Mouse (Mus musculus): ENCODE results near the gene Ak1.

Ak1 gene

DNA sequence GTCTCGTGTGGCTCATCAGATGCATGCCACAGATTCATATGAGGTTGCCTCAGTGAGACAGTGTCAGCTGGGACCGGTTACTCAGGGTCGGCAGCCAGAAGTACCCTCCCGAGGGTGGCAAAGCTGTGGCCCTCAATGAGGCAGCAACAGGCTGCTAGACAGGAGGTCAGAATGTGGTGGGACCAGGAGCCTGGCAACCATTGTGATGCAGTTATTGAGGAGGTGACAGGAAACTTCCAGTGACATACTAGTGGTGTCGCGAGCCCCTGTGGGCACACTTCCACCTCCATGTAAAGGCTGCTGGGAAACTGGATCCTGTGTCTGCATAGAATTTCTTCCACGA lies at the start of gene Ak1:
TSS of gene Ak1 (plus strand) at position 242 of the 343 bp plus-strand sequence.
- DNase-seq (ENCODE audit: low spot score), result no peak

DNA sequence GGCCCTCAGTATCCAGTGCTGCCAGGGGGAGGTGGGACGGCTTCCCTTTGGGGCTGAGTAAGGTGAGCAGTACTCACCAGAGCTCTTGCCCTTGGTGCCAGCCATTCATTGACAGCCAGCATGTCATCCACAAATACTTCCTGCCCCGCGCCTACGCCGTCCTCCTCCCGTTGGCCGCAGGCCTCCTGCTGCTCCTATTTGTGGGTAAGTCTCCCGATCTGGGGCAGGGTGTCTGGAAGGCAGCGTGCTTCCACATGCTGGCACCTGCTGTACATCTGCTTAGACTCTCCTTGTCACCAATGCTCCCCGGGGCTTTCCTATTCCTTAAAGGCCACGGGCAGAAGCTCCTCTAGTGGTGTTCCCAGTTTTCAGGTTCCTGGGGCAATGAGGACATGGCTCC lies 49.4 kb upstream of the Ak1 start:
- no peak for DNase-seq (ENCODE audit: low spot score)

DNA sequence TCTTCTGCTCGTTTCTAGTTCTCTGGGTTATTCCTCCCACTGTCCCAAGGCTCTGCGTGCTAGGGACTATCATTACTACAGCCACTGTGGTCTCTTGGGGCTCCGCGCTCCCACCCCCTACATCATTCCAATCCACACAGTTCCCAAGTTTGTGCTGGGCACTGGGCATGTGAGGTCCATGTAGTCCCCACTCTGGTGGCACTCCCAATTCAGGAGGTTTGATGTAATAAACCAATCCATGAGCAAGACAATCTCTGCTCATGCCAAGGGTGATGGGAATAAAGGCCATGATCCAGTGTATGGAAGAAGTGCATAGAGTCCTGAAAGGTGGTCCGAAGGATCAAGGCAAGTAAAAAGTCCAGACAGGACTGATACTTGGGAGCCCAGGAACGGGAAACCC lies 47.1 kb upstream of the Ak1 start, which contains the start of gene Pip5kl1:
TSS of gene Pip5kl1 (plus strand) at position 301 of the 400 bp plus-strand sequence.
- no peak for DNase-seq (ENCODE audit: low spot score)

GRCm38 (mm10) chr2:32574901-32575585 lies 46.5 kb upstream of the Ak1 start:
- DNase-seq (ENCODE audit: low spot score), result peak; percentile 51

- DNase-seq (ENCODE audit: low spot score), result no peak
Measured at GRCm38 (mm10) chr2:32575586-32576160, 45.9 kb upstream of the Ak1 start, which contains the start of gene 9430097D07Rik. Gene 9430097D07Rik (minus strand): TSS chr2:32575684.

DNA sequence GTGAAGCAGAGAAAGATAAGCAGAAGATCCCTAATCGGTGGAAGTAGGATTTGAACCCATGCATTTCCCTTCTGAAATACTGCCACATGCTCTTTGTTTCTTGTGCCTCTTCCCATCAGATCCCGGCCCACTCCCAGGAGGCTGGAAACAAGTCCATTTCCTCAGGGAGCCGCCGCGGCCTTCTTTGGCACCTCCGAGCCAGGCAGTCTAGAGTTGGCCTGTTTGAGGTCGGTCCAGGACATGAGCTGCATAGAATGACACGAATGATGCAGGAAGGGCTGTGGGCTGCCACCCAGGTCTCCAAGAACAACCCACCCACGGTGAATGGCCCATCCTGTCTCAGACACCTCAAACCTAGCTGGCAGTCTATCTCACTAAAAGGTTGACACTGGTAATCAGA lies 45.0 kb upstream of the Ak1 start:
- DNase-seq (ENCODE audit: low spot score), result no peak

- DNase-seq (ENCODE audit: low spot score), result no peak
Measured at GRCm38 (mm10) chr2:32578146-32579046, 43.2 kb upstream of the Ak1 start.

GRCm38 (mm10) chr2:32581450-32582095 lies 40.0 kb upstream of the Ak1 start:
- no peak for DNase-seq (ENCODE audit: low spot score)

GRCm38 (mm10) chr2:32582830-32583799 lies 38.4 kb upstream of the Ak1 start:
- peak; percentile 87 for DNase-seq (ENCODE audit: low spot score)

GRCm38 (mm10) chr2:32585149-32585714 lies 36.3 kb upstream of the Ak1 start:
- no peak for DNase-seq (ENCODE audit: low spot score)

GRCm38 (mm10) chr2:32586871-32587351 lies 34.6 kb upstream of the Ak1 start, which contains the start of gene St6galnac4:
Gene St6galnac4 (plus strand): TSS chr2:32587095.
- DNase-seq (ENCODE audit: low spot score), result peak; percentile 87

- peak; percentile 26 for DNase-seq (ENCODE audit: low spot score)
Measured at GRCm38 (mm10) chr2:32587731-32588321, 33.7 kb upstream of the Ak1 start.

DNA sequence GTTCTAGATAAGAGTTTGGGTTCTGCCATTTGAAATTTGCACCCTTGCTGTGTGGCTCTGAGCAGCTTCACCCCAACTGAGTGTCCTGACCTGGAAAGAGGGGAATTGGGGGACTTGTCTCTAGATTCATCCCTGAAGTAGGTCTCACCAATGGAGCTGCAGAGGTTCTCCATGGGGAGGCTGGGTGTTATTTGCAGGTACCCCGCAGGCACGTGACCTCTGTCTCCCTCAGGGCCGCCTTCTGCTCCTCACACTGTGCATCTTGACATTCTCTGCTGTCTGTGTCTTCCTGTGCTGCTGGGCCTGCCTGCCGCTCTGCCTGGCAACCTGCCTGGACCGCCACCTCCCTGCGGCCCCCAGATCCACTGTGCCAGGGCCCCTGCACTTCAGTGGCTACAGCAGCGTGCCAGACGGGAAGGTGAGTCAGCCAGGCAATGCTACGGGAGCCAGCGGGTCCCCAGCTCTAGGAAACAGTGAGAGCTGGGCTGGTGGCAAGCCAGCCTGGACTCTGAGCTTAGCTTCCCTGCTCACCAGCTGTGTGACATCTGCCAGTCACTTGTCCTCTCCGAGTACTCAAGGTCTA lies 32.3 kb upstream of the Ak1 start:
- DNase-seq (ENCODE audit: low spot score), result no peak

- peak; percentile 33 for DNase-seq (ENCODE audit: low spot score)
Measured at GRCm38 (mm10) chr2:32590224-32590623, 31.3 kb upstream of the Ak1 start.

DNA sequence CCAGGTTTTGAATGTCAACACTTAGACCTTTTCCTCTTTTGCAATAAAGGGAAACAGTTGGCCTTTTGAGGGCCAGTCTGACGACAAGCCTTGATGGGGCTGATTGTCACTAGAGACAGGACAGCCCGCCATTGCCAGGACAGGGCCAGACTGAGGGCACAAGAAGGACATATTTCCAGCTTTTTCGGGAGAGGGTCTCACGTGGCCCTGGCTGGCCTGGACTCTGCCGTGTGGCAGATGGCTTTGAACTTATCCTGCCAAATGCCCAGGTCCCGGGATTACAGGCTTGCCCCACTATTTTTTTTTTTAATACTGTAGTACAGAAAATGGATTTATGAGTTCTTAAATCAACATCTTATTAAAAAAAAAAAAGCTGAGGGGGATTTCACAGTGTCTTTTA lies 30.3 kb upstream of the Ak1 start:
- no peak for DNase-seq (ENCODE audit: low spot score)

DNA sequence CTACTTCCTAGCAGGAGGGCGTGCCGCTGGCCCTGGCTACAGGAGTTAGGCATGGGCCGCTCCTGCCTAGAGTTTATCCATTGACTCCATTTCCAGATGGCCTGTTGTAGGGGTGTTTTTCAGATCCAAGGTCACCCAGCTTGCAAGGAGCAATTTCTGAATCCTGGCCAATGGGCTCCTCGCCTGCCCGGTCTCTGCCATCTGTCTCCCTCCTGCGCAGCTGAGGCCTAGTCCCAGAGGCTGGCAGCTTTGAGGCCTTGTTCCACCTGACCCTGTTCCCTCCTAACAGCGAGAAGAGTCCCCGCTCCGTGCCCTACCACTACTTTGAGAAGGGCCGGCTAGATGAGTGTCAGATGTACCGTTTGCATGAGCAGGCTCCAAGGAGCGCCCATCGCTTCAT lies 24.8 kb upstream of the Ak1 start:
- DNase-seq (ENCODE audit: low spot score), result no peak

DNA sequence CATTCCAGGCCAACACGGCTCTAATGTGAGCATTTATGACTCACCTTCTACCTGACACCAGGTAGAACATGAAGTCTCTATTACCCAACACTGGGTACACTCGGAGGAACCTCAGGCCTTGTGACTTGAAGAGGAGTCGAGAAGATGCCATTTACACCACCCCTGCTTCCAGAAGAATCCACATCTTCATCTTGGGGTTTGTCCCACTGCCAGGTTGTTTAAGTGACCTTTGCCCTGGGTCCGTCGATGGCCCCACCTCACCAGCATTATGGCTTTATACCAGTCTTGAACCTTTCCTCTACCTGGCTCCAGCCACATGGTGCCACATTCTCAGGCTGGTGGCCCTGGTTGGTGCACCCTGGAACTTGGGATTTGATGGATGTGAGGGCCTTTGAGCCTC lies 24.3 kb upstream of the Ak1 start:
- no peak for DNase-seq (ENCODE audit: low spot score)

- DNase-seq (ENCODE audit: low spot score), result no peak
Measured at GRCm38 (mm10) chr2:32597699-32598098, 23.9 kb upstream of the Ak1 start.

- no peak for DNase-seq (ENCODE audit: low spot score)
Measured at GRCm38 (mm10) chr2:32598506-32598905, 23.1 kb upstream of the Ak1 start.

DNA sequence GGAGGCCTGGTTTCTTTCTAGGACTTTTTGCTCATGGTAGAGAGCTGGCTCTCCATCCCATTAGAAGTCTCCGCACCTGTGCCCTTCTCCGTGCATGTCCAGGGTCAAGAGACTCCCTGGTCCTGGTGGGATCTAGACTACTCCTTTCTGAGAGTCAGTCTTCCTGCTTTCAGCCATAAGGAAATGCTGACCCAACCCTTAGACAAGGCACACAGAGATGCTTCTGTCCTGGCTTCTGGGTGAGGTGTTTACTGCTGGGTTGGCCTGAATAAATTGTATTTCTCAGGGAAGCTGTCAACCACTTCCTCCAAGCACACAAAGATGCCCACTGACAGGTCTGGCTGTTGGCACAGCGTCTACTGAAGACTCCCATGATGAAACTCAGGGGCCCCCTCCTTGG lies 22.1 kb upstream of the Ak1 start, which contains the start of gene St6galnac6:
TSS of gene St6galnac6 (plus strand) at position 301 of the 400 bp plus-strand sequence.
- no peak for DNase-seq (ENCODE audit: low spot score)
